In the genomic region with DNA sequence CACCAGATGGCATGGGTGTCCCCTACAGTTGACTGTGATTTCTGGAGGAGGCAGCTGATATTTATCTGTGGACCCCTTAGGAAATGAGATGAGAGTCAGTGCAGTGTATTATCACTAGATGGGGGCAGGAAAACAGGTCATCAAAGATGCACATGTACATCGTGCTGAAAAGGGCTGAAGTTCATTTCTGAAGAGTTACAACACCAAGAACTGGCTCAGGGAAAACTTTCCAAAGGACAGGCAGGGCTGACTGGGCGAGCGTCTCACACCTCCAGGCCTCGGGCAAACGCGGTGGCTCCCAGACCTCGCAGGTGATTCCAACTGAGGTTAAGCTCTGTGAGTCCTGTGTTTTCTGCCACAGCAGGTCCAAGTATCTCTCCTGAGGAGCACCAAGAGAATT, we compare ENCODE assay signal across 33 mouse cellular contexts. TPM values are rescaled to one million over a fixed set of nuclear protein-coding genes. Genes with fewer than 3 reads are reported as not detected.
"Had no signal": no experiment of that assay in that cellular context is flagged by ENCODE, and none has a peak within 500 bp of the region (broad histone marks: within the 10 kb centered on the region; RNA-seq: fewer than 3 reads in every experiment).

No protein-coding gene starts in this region.

- H3K4me2 ChIP-seq: heart, embryonic 12.5 days; heart, embryonic 15.5 days; hindbrain, embryonic 12.5 days; hindbrain, embryonic 13.5 days; hindbrain, embryonic 14.5 days; hindbrain, embryonic 15.5 days; intestine, embryonic 15.5 days; kidney, embryonic 15.5 days had no signal

- H3K9ac ChIP-seq: heart, embryonic 12.5 days; heart, embryonic 13.5 days; heart, embryonic 15.5 days; hindbrain, embryonic 12.5 days; hindbrain, embryonic 13.5 days; hindbrain, embryonic 14.5 days; hindbrain, embryonic 15.5 days; intestine, embryonic 15.5 days; kidney, embryonic 15.5 days had no signal

- H3K4me3 ChIP-seq: heart, embryonic 10.5 days; heart, embryonic 12.5 days; heart, embryonic 13.5 days; heart, embryonic 15.5 days; hindbrain, embryonic 10.5 days; hindbrain, embryonic 12.5 days; hindbrain, embryonic 13.5 days; hindbrain, embryonic 15.5 days; intestine, embryonic 15.5 days; kidney, embryonic 15.5 days; layer of hippocampus, adult 2 months had no signal

- DNase-seq: heart, postnatal 10 days; heart, postnatal 14 days; heart, postnatal 36 days; heart, postnatal 4 days; kidney, adult 11 months; kidney, adult 18-20 months; kidney, adult 2 months; kidney, adult 8-10 months; kidney, adult 9 months; kidney, postnatal 14 days; kidney, postnatal 36 days; kidney, postnatal 4 days; layer of hippocampus, adult 9-11 months; layer of hippocampus, postnatal 36 days had no signal

- ATAC-seq: hindbrain, embryonic 16.5 days; hindbrain, postnatal 0 days; inflammation-experienced regulatory T-cells, adult 6 months; intestine, embryonic 15.5 days; intestine, embryonic 16.5 days; intestine, postnatal 0 days had no signal

- H3K27ac ChIP-seq: heart, embryonic 10.5 days; heart, embryonic 15.5 days; hindbrain, embryonic 10.5 days; hindbrain, embryonic 12.5 days; hindbrain, embryonic 13.5 days; hindbrain, embryonic 14.5 days; hindbrain, embryonic 15.5 days; hindbrain, postnatal 0 days; intestine, embryonic 15.5 days; kidney, postnatal 0 days; layer of hippocampus, adult 2 months had no signal

- H3K27me3 ChIP-seq: heart, embryonic 12.5 days; heart, embryonic 15.5 days; hindbrain, embryonic 12.5 days; hindbrain, embryonic 15.5 days; intestine, embryonic 15.5 days had no signal

- H3K36me3 ChIP-seq: heart, embryonic 10.5 days; heart, embryonic 12.5 days; heart, embryonic 13.5 days; heart, embryonic 15.5 days; hindbrain, embryonic 10.5 days; hindbrain, embryonic 12.5 days; hindbrain, embryonic 13.5 days; hindbrain, embryonic 15.5 days; intestine, embryonic 15.5 days; kidney, embryonic 15.5 days had no signal

- H3K9me3 ChIP-seq: heart, embryonic 10.5 days; heart, embryonic 12.5 days; heart, embryonic 13.5 days; heart, embryonic 15.5 days; hindbrain, embryonic 10.5 days; hindbrain, embryonic 12.5 days; hindbrain, embryonic 13.5 days; hindbrain, embryonic 15.5 days; intestine, embryonic 15.5 days; kidney, embryonic 15.5 days had no signal

RNA-seq across cellular contexts. Expression of a gene that starts 8.2 kb away (rescaled TPM):
- total RNA-seq: heart, postnatal 4 days had no signal
- polyA plus RNA-seq: heart, embryonic 11.5 days had no signal

RNA-seq across cellular contexts. Expression of a gene that starts 8.8 kb away (rescaled TPM):
- polyA plus RNA-seq: inflammation-experienced regulatory T-cells, adult 6 months had no signal
